Mouse (Mus musculus) mature B cell (primary cell): ENCODE measurements around the gene Taf4.

ENCODE experiments used
- in situ Hi-C: fragments of 300-500 bp; cut with MboI; formaldehyde crosslinking; loops from 2 replicates; pipeline ENCODE4 v1.14.3; 2019

Gene Taf4

DNA sequence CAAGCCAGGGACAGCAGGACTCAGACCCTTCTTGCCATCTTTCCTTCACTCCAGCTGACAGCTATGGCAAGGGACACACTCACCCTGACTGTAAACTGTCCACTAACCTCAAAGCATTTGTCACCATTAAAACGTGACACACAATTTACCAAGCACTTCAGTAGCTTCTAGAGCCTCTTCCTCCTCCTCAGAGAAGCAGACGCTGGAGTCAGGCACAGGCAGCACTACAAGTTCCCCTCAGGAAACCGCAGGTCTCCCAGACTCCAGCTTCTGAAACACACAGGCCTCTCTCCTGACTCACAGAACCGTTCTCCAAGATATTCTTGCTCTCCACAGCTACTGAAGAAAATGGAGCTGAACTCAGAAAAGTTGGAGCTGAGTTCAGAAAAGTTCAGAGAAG is 39.4 kb downstream of the Taf4 start:
- in situ Hi-C loops, result no loop called here

DNA sequence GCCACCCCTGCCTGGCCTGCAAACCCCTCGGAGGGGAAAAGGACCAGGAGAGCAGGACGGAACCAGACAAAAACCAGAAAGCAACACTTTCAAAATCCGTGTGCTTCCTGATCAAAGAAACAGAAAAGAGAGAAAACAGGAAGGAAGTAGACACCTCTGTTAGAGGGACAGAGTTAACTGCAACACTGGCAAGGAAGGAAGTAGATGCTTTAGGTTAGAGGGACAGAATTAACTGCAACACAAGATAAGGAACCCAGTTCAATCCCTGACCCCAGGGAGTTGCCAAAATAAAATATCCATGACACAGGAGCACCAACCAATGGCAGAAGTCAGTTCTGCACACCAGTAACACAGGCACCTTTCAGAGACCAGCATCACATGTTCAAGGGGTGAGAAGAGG is 42.3 kb downstream of the Taf4 start:
- in situ Hi-C loops, result no loop called here

- in situ Hi-C loops, result no loop called here
These were observed 44.7 kb downstream of the Taf4 start for GRCm38 (mm10) chr2:179931741-179932140.

- in situ Hi-C loops, result no loop called here
These were observed 47.3 kb downstream of the Taf4 start for GRCm38 (mm10) chr2:179929166-179929565.

- in situ Hi-C loops, result loop anchor here (5.0 kb wide), 1 partner anchor 118 kb away; the partner anchor contains the start of genes Psma7 and Ss18l1
These were observed 52.4 kb downstream of the Taf4 start for GRCm38 (mm10) chr2:179924038-179924437.

DNA sequence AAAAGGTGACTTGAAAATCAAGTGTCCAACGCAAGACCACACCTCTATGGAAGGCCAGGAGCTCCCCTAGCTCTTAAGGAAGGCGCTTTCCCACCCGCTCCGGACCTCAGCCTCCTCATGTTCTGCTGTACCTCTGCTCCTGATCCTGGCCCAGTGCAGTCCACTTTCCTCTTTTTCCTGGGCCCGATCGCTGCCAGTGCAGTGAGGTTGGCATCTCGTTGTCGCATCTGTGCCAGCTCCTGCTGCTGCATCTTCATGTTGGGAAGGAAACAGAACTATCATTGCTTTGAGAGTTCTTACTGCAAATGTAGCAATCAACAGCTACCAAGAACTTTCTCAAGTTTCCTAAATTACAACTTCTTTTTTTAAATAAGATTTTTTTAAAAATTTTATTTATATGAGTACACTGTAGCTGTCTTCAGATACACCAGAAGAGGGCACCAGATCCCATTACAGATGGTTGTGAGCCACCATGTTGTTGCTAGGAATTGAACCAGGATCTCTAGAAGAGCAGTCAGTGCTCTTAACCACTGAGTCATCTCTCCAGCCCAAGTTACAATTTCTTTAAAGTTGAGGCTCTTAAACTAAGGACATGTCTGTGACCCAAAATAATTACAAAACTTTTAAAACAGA is 55.3 kb downstream of the Taf4 start:
- in situ Hi-C loops, result loop anchor here (5.0 kb wide), 1 partner anchor 121 kb away; the partner anchor contains the start of genes Psma7 and Ss18l1

- in situ Hi-C loops, result loop anchor here (5.0 kb wide), 1 partner anchor 122 kb away; the partner anchor contains the start of genes Psma7 and Ss18l1
These were observed 56.4 kb downstream of the Taf4 start for GRCm38 (mm10) chr2:179920042-179920441.

DNA sequence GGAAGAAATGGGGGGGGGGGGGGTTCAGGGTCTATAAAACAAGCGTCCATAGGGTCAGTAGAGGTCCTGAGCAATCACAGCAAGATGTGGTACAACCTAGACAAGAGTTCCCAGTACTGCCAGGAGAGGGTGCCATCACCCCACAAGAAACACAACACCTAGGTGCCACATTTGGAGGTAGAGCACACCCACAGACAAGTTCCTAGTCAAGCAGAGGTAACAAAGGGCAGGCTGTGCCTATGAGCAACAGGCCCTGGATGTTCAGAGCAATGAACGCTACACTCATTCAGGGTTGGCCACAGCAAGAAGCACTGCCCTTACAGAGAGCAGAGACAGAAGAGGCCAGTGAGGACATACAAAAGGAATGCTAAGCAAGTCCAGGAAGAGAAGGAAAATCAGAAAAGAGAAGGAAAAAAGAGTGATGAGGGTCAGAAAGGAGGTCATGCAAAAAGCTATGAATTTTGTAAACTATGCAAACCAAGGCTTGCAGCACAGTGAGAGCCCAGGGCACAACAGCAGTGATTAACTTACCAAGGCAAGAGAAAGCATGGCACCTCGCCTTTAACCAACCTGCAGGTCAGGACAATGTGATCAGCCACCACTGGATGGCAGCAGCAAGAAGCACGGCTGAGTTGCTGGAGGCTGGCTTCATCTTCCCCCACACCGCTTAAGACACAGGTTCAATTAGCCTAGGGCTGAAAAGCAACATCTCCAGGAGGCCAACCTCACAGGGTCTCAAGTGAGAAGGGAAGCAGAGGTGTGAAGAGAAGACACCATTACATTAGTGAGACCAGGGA is 59.4 kb downstream of the Taf4 start:
- in situ Hi-C loops, result no loop called here

- in situ Hi-C loops, result no loop called here
These were observed 62.2 kb downstream of the Taf4 start for GRCm38 (mm10) chr2:179914246-179914645.

DNA sequence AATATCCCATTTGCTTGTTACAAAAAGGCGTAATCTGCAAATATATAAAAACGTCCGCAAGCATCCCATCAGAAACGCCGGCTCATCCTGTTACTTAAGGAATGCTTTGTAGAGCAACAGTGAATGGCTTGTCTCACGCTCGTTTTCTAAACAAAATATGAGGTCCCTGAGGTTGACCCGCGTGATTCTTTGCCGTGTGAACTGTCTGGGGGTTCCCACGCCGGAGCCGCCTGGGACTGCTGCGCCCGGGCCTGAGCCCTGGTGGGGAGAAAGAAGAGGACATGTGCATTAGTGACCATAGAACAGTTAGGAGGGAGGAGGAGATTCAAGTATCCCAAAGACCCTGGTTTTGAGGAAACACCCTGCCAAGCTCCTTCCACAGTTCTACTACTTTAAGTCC is 63.1 kb downstream of the Taf4 start:
- in situ Hi-C loops, result no loop called here

- in situ Hi-C loops, result no loop called here
These were observed 63.5 kb downstream of the Taf4 start for GRCm38 (mm10) chr2:179912911-179913310.

GRCm38 (mm10) chr2:179896949-179897348 is 79.5 kb downstream of the Taf4 start:
- in situ Hi-C loops, result no loop called here

DNA sequence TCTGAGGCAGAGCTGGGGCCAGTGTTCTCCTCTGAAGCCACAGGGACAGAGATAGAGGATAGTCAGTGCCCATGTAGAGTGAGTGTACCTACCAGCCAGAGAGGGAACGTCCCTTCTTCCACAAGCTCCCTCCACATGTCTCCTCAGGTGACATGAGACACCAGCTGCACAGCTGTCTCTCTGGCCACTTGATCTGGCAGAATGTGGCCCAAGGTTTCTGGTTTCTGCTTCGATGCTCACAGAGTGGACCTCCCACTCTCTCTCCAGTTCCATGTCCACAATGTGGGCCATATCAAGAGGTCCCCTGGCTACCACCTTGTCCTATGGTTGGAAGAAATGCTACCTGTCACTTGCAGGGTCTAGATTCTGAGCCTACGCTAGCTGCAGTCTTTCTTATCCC is 85.4 kb downstream of the Taf4 start:
- in situ Hi-C loops, result no loop called here

DNA sequence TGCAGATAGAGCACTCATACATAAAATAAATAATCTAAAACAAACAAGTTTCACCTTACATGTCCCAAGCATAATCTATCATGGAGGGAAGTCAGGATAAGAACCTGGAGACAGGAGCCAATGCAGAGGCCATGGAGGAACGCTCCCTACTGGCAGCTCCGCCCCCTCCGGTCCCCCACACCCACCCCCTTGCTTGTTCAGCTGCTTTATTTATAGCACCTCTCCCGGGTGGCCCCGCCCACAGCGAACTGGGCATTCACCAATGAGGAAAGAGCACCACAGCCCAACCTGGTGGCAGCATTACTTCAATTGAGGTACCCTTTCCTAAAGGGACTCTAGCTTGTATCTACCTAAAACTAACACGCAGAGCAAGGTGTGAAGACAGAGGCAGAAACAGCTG is 91.9 kb downstream of the Taf4 start:
- in situ Hi-C loops, result no loop called here

DNA sequence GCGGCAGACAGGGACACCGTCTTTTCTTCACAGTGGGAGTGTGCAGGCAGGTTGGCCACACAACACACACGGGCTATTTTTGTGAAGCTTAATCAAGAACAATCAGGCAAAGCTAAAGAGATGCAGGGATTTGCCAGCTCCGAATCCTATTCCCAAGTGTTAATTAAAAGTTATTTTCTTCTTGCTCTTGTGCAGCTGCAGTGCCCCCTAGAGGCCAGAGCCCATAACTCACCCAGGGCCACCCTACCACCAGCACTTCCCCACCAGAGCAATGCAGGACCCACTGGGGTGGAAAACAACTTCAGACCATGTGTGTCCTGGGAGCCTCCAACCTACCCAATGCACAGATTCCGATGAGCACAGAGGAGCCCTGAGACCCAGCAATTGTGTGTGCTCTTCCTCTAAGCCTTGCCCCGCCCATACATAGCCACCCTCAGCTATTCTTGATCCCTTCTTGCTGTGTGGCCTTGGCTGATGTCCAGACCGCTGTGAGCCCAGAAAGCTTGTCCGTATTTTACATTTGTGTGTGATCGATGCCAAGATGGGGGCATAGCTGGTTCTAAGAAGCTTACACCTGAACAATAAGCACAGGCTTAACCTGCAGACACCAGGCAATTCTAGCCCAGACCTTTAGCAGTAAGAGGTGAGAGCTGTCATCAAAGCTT is 98.8 kb downstream of the Taf4 start:
- in situ Hi-C loops, result no loop called here

DNA sequence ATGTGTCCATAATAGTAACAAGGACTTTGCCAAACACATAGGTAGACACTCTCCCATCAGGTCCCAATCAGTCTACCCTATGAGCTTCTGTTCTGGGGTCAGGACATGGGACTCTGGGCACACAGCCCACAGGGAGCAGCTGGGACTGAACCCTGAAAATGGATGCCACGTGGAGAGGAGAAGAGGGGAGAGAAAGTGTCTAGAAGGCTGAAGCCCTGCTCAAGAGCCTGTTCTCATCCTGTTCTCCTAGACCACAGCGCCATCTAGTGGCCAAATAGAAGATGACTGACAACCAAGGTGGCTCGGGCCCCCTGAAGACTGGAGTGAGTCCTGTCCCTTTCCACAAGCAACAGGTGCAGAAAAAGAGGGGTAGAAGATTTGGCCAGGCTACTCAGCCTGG is 101.3 kb downstream of the Taf4 start:
- in situ Hi-C loops, result no loop called here

- in situ Hi-C loops, result no loop called here
These were observed 103.1 kb downstream of the Taf4 start for GRCm38 (mm10) chr2:179873315-179873714.

DNA sequence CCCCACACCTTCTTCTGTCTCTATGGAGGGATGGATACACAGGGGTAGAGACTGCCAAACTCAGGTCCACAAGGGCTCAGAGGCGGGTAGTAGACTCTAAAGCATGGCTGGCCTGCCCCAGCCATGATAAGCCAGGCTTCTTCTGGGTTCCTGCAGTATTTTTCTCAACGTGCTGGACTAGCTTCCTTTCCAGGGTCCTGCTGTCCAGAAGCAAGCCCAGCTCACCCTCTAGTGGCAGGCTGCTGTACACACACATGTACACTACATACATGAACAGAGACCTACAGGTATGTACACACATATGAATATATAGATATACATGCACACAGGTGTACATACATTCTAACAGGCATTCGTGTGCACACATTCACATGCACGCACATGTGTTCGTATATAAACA is 103.7 kb downstream of the Taf4 start:
- in situ Hi-C loops, result no loop called here

DNA sequence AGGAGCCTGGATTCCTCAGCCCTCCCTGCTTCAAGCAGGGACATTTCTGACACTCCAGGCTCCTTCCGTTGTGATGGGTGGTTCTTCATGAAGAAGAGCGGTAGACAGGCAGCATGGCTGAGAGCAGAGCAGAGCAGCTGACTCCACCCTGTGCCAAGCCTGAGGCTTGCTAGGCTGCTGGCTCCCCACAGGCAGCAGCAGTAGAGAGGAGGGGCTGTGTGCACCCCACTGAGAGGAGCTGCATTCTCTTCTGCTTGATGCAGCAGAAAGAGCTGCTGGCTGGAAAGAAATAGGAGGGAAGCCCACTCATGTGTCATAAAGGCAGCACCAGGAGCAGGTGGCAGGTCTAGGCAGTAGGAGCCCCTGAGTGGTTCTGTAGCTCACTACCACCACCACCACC is 106.6 kb downstream of the Taf4 start:
- in situ Hi-C loops, result no loop called here

GRCm38 (mm10) chr2:179867669-179868068 is 108.8 kb downstream of the Taf4 start:
- in situ Hi-C loops, result no loop called here

DNA sequence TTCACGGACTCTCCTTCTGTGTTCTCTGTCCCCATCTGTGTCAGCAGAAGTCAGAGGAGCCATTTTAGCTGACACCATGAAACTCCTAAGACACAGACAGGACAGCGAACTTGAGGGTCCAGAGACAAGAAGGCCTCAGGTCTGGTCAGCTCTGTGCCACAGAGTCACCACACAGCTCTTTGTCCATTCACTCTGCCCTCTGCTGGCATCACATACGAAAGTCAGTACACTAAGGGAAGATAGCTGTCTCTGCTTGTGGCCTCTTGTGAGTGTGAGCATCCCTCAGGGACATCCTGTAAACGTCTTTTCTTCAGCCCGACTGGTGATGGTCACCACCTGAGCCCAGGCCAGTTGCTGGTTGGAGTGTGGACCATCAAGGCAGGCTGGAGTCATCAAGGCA is 111.3 kb downstream of the Taf4 start:
- in situ Hi-C loops, result no loop called here

- in situ Hi-C loops, result no loop called here
These were observed 113.2 kb downstream of the Taf4 start for GRCm38 (mm10) chr2:179863266-179863665.

DNA sequence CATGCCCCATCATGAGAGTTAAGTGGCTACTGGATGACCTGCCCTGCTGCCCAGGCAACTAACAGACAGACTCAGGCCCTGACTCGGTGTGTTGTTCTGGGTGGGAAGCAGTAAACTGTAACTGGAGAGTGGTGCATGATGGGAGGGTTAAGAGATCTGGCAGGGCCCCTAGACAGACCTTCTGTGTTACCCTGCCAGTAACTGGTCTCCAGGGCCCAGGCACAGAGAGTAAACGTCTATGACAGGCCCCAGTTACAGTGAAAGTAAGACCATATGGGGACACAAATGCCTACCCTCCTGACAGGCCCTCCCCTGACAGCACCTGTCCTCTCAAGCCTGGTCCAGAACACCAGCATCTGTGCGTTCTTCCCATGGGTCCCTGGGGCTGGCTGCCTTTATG is 113.8 kb downstream of the Taf4 start:
- in situ Hi-C loops, result no loop called here
